Mouse (Mus musculus): Measurements from ENCODE around the gene Scgn. TPM values are rescaled to one million over a fixed set of nuclear protein-coding genes. Genes with fewer than 3 reads are reported as not detected.
A peak's percentile ranks its signal among the peaks of the same experiment; 100 is the strongest.

Gene Scgn
- polyA plus RNA-seq, 1 experiment: not detected

- TF ChIP-seq GATA1 (IDR thresholded peaks at IDR 0.05; ENCODE audit: low read length): peak; percentile 79
These were observed 77.2 kb downstream of the Scgn start for GRCm38 (mm10) chr13:23913791-23914306.

DNA sequence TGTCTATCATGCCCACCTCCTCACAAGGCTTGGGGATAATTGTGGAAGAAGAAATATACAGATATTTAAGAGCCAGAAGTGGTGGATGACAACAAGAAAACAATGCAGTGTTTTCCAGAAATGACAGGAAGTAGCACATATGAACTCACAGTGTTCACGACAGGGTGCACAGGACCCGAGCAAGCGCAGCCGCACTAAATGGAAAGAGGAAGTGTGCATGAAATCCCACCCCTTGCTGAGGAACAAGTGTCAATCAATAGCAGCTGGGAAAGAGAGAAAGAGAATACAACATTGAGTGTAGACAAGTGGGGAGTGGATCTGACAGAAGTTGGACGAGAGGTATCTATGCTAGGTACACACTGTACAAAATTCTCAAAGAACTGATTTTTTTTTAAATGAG, 79.7 kb downstream of the Scgn start:
- TF ChIP-seq GATA1 (IDR thresholded peaks at IDR 0.05; ENCODE audit: low read length): no peak

DNA sequence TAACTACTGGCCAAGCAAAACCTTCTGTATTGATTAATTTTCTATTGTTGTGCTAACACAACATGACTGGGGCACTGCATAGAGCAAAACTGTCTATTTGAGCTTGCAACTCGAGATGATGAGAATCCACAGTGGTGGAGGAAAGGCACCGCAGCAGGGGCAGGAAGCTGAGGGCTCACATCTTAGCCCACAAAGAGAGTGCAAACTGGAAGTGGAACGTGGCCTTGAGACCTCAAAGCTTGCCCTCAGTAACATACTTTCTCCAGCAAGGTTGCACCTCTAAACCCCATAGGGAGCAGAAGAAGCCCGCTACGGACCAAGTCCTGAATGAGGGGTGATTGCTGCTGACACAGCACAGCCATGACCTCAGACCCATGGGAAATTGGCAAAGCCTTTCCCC, 80.9 kb downstream of the Scgn start:
- no peak for TF ChIP-seq GATA1 (IDR thresholded peaks at IDR 0.05; ENCODE audit: low read length)

DNA sequence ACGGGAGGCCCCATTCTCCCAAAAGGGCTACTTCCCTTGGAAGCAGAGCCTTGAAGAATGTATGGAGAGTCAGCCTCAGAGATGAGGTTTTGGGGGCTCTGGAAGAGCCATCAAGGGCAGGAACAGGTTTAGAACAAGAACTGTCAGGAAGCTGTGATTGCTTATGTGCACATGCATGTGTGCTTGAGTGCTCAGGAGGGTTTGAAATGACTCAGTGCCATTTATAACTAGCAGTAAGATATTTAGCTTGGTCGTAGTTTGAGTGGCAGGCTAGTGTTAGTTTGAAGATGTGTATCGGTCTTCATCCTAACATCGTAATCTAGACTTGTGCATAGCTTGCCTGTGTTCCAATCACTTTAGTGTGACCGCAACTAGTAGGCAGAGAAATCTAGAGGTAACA, 84.1 kb downstream of the Scgn start:
- no peak for TF ChIP-seq GATA1 (IDR thresholded peaks at IDR 0.05; ENCODE audit: low read length)

Other genes with a start within 250 kb of the Scgn start
- 12.2 and 13.4 TPM in 2 replicates for gene Hist1h3c, start 245.6 kb downstream of the Scgn start, polyA plus RNA-seq (2012)
- gene Hist1h2bb, start 244.5 kb downstream of the Scgn start, polyA plus RNA-seq (2012): 6.6 and 10.7 TPM in 2 replicates
- 30.3 and 45.7 TPM in 2 replicates for gene Hist1h2ab, start 240.1 kb downstream of the Scgn start, polyA plus RNA-seq (2012)
- gene Hist1h3b, start 238.9 kb downstream of the Scgn start, polyA plus RNA-seq (2012): 11.4 and 12.4 TPM in 2 replicates
- 9.0 and 10.6 TPM in 2 replicates for gene Hist1h4b, start 234.2 kb downstream of the Scgn start, polyA plus RNA-seq (2012)
- gene Hist1h4a, start 230.0 kb downstream of the Scgn start, polyA plus RNA-seq (2012): 31.9 and 40.7 TPM in 2 replicates
- gene Hist1h3a, start 228.8 kb downstream of the Scgn start, polyA plus RNA-seq (2012): 3.9 and 6.7 TPM in 2 replicates
- 0.33 and 1.8 TPM in 2 replicates for gene Hist1h1a, start 227.5 kb downstream of the Scgn start, polyA plus RNA-seq (2012)
- not detected in 2 replicates for gene Trim38, start 221.3 kb downstream of the Scgn start, polyA plus RNA-seq (2012)
- gene Slc17a2, start 184.2 kb downstream of the Scgn start, polyA plus RNA-seq (2012): not detected in 2 replicates
- gene Slc17a3, start 151.8 kb downstream of the Scgn start, polyA plus RNA-seq (2012): not detected in 2 replicates
- not detected in 2 replicates for gene Slc17a1, start 123.5 kb downstream of the Scgn start, polyA plus RNA-seq (2012)
- not detected in 2 replicates for gene Slc17a4, start 76.2 kb downstream of the Scgn start, polyA plus RNA-seq (2012)
- gene Hist1h2ba, start 57.1 kb downstream of the Scgn start, polyA plus RNA-seq (2012): not detected in 2 replicates
- not detected in 2 replicates for gene Hist1h2aa, start 56.8 kb downstream of the Scgn start, polyA plus RNA-seq (2012)

Measured in G1E-ER4 (cell line).